Mouse (Mus musculus): ENCODE measurements around the gene Crip2.

DNA sequence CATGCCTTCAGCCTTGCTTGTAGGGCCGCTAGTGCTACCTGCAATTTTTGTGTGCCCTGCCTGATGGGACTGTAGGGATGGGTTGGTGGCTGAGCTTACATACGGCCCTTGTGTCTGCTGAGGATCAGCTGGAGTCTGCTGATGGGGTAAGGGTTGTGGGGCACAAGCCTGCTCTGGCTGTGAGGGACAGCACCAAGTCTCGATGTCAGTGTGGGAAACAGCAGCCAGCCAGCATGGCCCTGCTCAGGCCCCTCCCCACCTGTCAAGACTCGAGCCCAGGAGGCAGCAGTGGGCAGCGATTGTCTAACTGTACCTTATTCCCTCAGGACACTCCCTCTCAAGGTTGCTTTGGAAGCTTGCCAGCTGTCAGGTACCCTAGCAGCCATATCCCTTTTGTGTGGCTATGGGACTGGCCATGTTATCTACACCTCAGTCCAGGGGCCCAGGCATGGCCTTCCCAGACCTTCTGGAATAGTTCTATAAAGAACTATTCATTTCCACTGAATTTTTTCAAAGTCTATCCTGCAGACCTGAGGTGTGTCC lies 6.1 kb upstream of the Crip2 start:
- TF ChIP-seq POLR2A (IDR thresholded peaks at IDR 0.05; ENCODE audit: low read depth, low read length) (no peak), CTCF (IDR thresholded peaks at IDR 0.05; ENCODE audit: extremely low read depth, insufficient read depth, insufficient read length, insufficient replicate concordance) (no peak)

Measured in spleen, adult 2 months (tissue).